Mouse (Mus musculus): ENCODE results near the gene Zfp710.

Gene Zfp710

GRCm38 (mm10) chr7:80092351-80093046 is 67.9 kb downstream of the Zfp710 start:
- in situ Hi-C loops (cut with MboI; ENCODE audit: low pct_unique_long_range_greater_than_20kb in 1 of 2, low sequenced_read_pairs in 2 of 2, unreplicated experiment in 1 of 2) = no loop called here

- in situ Hi-C loops (cut with MboI; ENCODE audit: low pct_unique_long_range_greater_than_20kb in 1 of 2, low sequenced_read_pairs in 2 of 2, unreplicated experiment in 1 of 2) = no loop called here
These were observed 69.9 kb downstream of the Zfp710 start for GRCm38 (mm10) chr7:80094481-80094880.

GRCm38 (mm10) chr7:80095598-80096309 is 71.1 kb downstream of the Zfp710 start:
- in situ Hi-C loops (cut with MboI; ENCODE audit: low pct_unique_long_range_greater_than_20kb in 1 of 2, low sequenced_read_pairs in 2 of 2, unreplicated experiment in 1 of 2) = no loop called here

GRCm38 (mm10) chr7:80098389-80098976 is 73.9 kb downstream of the Zfp710 start:
- in situ Hi-C loops (cut with MboI; ENCODE audit: low pct_unique_long_range_greater_than_20kb in 1 of 2, low sequenced_read_pairs in 2 of 2, unreplicated experiment in 1 of 2) = no loop called here

GRCm38 (mm10) chr7:80103335-80103734 is 78.7 kb downstream of the Zfp710 start:
- in situ Hi-C loops (cut with MboI; ENCODE audit: low pct_unique_long_range_greater_than_20kb in 1 of 2, low sequenced_read_pairs in 2 of 2, unreplicated experiment in 1 of 2) = no loop called here

GRCm38 (mm10) chr7:80105637-80106390 is 81.2 kb downstream of the Zfp710 start:
- in situ Hi-C loops (cut with MboI; ENCODE audit: low pct_unique_long_range_greater_than_20kb in 1 of 2, low sequenced_read_pairs in 2 of 2, unreplicated experiment in 1 of 2) = no loop called here

GRCm38 (mm10) chr7:80106441-80106840 is 81.8 kb downstream of the Zfp710 start:
- in situ Hi-C loops (cut with MboI; ENCODE audit: low pct_unique_long_range_greater_than_20kb in 1 of 2, low sequenced_read_pairs in 2 of 2, unreplicated experiment in 1 of 2) = no loop called here

- in situ Hi-C loops (cut with MboI; ENCODE audit: low pct_unique_long_range_greater_than_20kb in 1 of 2, low sequenced_read_pairs in 2 of 2, unreplicated experiment in 1 of 2) = no loop called here
These were observed 86.7 kb downstream of the Zfp710 start for GRCm38 (mm10) chr7:80111066-80112045.

GRCm38 (mm10) chr7:80113989-80114388 is 89.4 kb downstream of the Zfp710 start:
- in situ Hi-C loops (cut with MboI; ENCODE audit: low pct_unique_long_range_greater_than_20kb in 1 of 2, low sequenced_read_pairs in 2 of 2, unreplicated experiment in 1 of 2) = no loop called here

- in situ Hi-C loops (cut with MboI; ENCODE audit: low pct_unique_long_range_greater_than_20kb in 1 of 2, low sequenced_read_pairs in 2 of 2, unreplicated experiment in 1 of 2) = no loop called here
These were observed 90.0 kb downstream of the Zfp710 start for GRCm38 (mm10) chr7:80114451-80115223.

GRCm38 (mm10) chr7:80115224-80115590 is 90.6 kb downstream of the Zfp710 start, which contains the start of gene Idh2:
TSS of gene Idh2 (minus strand) at chr7:80115392.
- in situ Hi-C loops (cut with MboI; ENCODE audit: low pct_unique_long_range_greater_than_20kb in 1 of 2, low sequenced_read_pairs in 2 of 2, unreplicated experiment in 1 of 2) = no loop called here

GRCm38 (mm10) chr7:80116158-80116557 is 91.5 kb downstream of the Zfp710 start:
- in situ Hi-C loops (cut with MboI; ENCODE audit: low pct_unique_long_range_greater_than_20kb in 1 of 2, low sequenced_read_pairs in 2 of 2, unreplicated experiment in 1 of 2) = no loop called here

GRCm38 (mm10) chr7:80119198-80119597 is 94.6 kb downstream of the Zfp710 start:
- in situ Hi-C loops (cut with MboI; ENCODE audit: low pct_unique_long_range_greater_than_20kb in 1 of 2, low sequenced_read_pairs in 2 of 2, unreplicated experiment in 1 of 2) = no loop called here

GRCm38 (mm10) chr7:80121083-80121482 is 96.5 kb downstream of the Zfp710 start:
- in situ Hi-C loops (cut with MboI; ENCODE audit: low pct_unique_long_range_greater_than_20kb in 1 of 2, low sequenced_read_pairs in 2 of 2, unreplicated experiment in 1 of 2) = no loop called here

GRCm38 (mm10) chr7:80123115-80123514 is 98.5 kb downstream of the Zfp710 start:
- in situ Hi-C loops (cut with MboI; ENCODE audit: low pct_unique_long_range_greater_than_20kb in 1 of 2, low sequenced_read_pairs in 2 of 2, unreplicated experiment in 1 of 2) = no loop called here

- in situ Hi-C loops (cut with MboI; ENCODE audit: low pct_unique_long_range_greater_than_20kb in 1 of 2, low sequenced_read_pairs in 2 of 2, unreplicated experiment in 1 of 2) = no loop called here
These were observed 99.1 kb downstream of the Zfp710 start for GRCm38 (mm10) chr7:80123672-80124071.

- in situ Hi-C loops (cut with MboI; ENCODE audit: low pct_unique_long_range_greater_than_20kb in 1 of 2, low sequenced_read_pairs in 2 of 2, unreplicated experiment in 1 of 2) = loop anchor here in 1 of 2 experiments (25.0 kb wide), 1 partner anchor 433 kb away; no protein-coding TSS in a partner anchor
These were observed 104.7 kb downstream of the Zfp710 start for GRCm38 (mm10) chr7:80129278-80129677.
